ENCODE assay signal across 9 mouse cellular contexts in the genomic region with DNA sequence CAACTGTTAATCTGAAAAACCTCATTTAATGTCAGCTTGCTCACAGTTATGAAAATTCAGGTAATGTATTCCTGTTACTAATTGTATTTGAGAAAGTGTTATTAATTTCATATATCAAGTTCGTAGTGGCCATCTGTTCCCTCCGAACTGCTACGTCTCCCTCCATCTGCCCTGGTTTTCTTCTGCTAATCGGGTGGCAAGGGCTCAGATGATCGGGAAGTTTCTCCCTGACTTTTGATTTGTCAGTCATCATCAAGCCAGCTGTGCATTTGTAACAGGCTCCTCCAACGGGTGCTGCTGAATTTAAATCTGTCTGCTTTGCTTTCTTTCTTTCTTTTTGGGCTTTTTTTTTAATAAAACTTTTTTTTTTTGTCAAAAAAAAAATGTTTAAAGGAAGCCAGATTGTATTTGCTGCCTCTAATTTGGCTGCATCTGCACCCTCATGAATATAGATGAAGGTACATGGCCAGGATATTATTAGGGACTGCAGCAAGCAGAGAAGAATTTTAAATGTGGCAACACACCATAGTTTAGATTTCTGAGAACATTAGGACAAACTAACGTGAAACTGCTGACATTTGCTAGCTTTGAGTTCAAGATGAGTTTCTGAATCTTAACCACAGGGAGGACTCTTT.
A peak's percentile ranks its signal among the peaks of the same experiment; 100 is the strongest.
DNase-seq lines count a peak whose midpoint lies in the region.
"Had no signal": no experiment of that assay in that cellular context is flagged by ENCODE, and none has a peak within 500 bp of the region (broad histone marks: within the 10 kb centered on the region; RNA-seq: fewer than 3 reads in every experiment).

No protein-coding gene starts in this region.

- peak; percentile 47 to 64 for DNase-seq in cerebellum, postnatal 10 days
- DNase-seq in cerebellum, adult 11 months, result no peak
- DNase-seq in layer of hippocampus, adult 18-20 months (ENCODE audit: low spot score in 2 of 2), result peak; percentile 43 to 63
- DNase-seq in layer of hippocampus, adult 9-10 months (ENCODE audit: low spot score), result no peak
- DNase-seq in layer of hippocampus, postnatal 14 days (ENCODE audit: low spot score in 2 of 2), result peak; percentile 12 to 71
- peak; percentile 39 for DNase-seq in telencephalon, adult 2 months (ENCODE audit: low read depth, low spot score)
- no peak for DNase-seq in heart, adult 11 months
- DNase-seq in heart, adult 18-20 months, result no peak
- DNase-seq: lung, postnatal 36 days had no signal

Comparison
In these comparisons a context has a peak if more than half of its experiments do, and no peak if none do; other contexts are left out.
1. DNase-seq: peak in cerebellum, postnatal 10 days (2 of 2), layer of hippocampus, adult 18-20 months (2 of 2), layer of hippocampus, postnatal 14 days (2 of 2) and telencephalon, adult 2 months (single experiment); none in cerebellum, adult 11 months (single experiment), layer of hippocampus, adult 9-10 months (single experiment), heart, adult 11 months (single experiment) and heart, adult 18-20 months (0 of 2).